Mouse (Mus musculus): ENCODE results near the gene Fez2. TPM values are rescaled to one million over a fixed set of nuclear protein-coding genes. Genes with fewer than 3 reads are reported as not detected.

The Fez2 gene
- total and polyA plus RNA-seq, 2 experiments: 18.2 to 28.9 TPM

DNA sequence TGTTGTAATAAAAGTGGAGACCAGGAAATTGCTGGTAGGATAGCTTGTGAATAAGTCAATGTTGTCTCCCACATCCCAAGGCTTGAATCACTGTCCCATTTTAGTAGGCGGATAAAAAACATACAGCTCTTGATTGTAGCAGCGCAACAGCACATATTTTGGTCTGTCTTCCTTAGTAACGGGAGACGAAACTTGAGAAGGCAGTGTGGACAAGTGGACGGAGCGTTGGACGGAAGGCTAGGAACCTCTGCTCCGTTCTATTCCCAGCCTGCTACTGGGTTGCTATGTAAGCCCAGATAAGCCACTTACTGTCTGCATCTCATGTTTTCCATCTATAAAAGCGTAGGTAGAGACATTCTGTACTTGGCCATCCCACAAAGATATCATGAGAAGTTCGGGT, 84.7 kb downstream of the Fez2 start:
- Histone ChIP-seq H3K27me3 (ENCODE audit: control insufficient read depth, insufficient read depth, low read length) (no peaks in the 10 kb centered on the region), H3K27ac (replicated peaks; ENCODE audit: insufficient read depth, low read depth, low read length) (no peak overlapping the region), H3K4me1 (ENCODE audit: control insufficient read depth, insufficient read depth, low read length) (peaks cover 2% of the 10 kb centered on the region; the same call in 1 of the 2 replicates), H3K36me3 (ENCODE audit: control insufficient read depth, insufficient read depth, low read length) (peaks cover 10% of the 10 kb centered on the region; the same call in 1 of the 2 replicates), H3K4me3 (ENCODE audit: insufficient read depth, low read depth, low read length) (no peak overlapping the region), H3K79me2 (ENCODE audit: control insufficient read depth, insufficient read depth, low read length) (no peaks in the 10 kb centered on the region; the same call in 1 of the 2 replicates), H3K9ac (ENCODE audit: low read depth, low read length) (no peak overlapping the region)
- no peak for TF ChIP-seq POLR2A (IDR thresholded peaks at IDR 0.05; ENCODE audit: extremely low read depth, insufficient read depth, low read length)
- DNase-seq (ENCODE audit: extremely low read depth, low read depth, low spot score): no peak
- WGBS: 95% methylated on average over 10 of the region's 10 CpGs

DNA sequence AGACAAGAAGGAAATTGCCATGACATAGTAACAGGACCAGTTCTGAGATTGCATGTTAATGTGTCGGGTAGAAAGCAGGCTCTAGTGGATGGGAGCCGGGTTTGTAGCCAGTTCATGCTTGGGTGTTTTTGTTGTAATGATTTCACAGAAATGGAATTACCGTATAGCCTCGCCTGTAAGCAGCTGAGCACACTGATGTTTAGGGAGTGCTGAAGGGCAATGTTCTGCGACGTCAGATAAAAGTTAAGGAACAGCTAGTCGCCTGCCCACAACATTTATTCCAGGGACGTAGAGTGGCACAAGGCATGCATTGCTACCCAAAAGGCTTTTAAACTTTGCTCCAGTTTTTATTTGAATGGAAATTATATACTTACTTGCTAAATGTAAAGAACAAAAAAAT, 86.5 kb downstream of the Fez2 start:
- WGBS: 96% methylated on average over 8 of the region's 8 CpGs
- H3K4me1 ChIP-seq (ENCODE audit: control insufficient read depth, insufficient read depth, low read length): peaks cover 2% of the 10 kb centered on the region; the same call in 1 of the 2 replicates
- no peaks in the 10 kb centered on the region for H3K27me3 ChIP-seq (ENCODE audit: control insufficient read depth, insufficient read depth, low read length)
- TF ChIP-seq POLR2A (IDR thresholded peaks at IDR 0.05; ENCODE audit: extremely low read depth, insufficient read depth, low read length): no peak
- no peak for TF ChIP-seq CTCF (IDR thresholded peaks at IDR 0.05; ENCODE audit: low read depth, low read length)
- no peak overlapping the region for H3K9ac ChIP-seq (ENCODE audit: low read depth, low read length)
- no peak overlapping the region for H3K4me3 ChIP-seq (ENCODE audit: insufficient read depth, low read depth, low read length)
- peaks cover 10% of the 10 kb centered on the region; the same call in 1 of the 2 replicates for H3K36me3 ChIP-seq (ENCODE audit: control insufficient read depth, insufficient read depth, low read length)
- no peak for DNase-seq (ENCODE audit: extremely low read depth, low read depth, low spot score)
- H3K27ac ChIP-seq (replicated peaks; ENCODE audit: insufficient read depth, low read depth, low read length): no peak overlapping the region
- H3K79me2 ChIP-seq (ENCODE audit: control insufficient read depth, insufficient read depth, low read length): no peaks in the 10 kb centered on the region; the same call in 1 of the 2 replicates

DNA sequence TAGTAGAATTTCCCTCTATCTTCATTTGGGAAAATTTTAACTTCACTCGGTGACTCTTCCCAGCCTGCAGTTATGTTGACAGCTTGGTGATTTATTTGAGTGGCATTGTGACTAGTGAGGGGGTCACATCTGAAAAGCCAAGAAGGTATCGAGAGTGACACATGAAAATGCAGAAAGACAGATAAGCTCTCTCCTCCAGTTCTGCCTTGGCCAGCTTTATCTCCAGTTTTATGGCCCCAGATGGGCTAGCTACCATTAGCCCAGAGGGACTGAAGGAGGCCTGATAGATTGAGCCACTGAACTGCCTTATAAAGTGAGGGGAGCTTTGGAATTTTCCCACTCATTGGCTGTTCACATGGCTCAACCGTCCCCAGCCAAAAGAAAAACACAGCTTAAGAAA, 89.7 kb downstream of the Fez2 start:
- no peak overlapping the region for H3K27ac ChIP-seq (replicated peaks; ENCODE audit: insufficient read depth, low read depth, low read length)
- H3K4me3 ChIP-seq (ENCODE audit: insufficient read depth, low read depth, low read length): no peak overlapping the region
- 83% methylated on average over 3 of the region's 3 CpGs for WGBS
- no peaks in the 10 kb centered on the region for H3K36me3 ChIP-seq (ENCODE audit: control insufficient read depth, insufficient read depth, low read length)
- H3K79me2 ChIP-seq (ENCODE audit: control insufficient read depth, insufficient read depth, low read length): no peaks in the 10 kb centered on the region; the same call in 1 of the 2 replicates
- TF ChIP-seq POLR2A (IDR thresholded peaks at IDR 0.05; ENCODE audit: extremely low read depth, insufficient read depth, low read length) (no peak), CTCF (IDR thresholded peaks at IDR 0.05; ENCODE audit: low read depth, low read length) (no peak)
- peaks cover 2% of the 10 kb centered on the region; the same call in 1 of the 2 replicates for H3K4me1 ChIP-seq (ENCODE audit: control insufficient read depth, insufficient read depth, low read length)
- DNase-seq (ENCODE audit: extremely low read depth, low read depth, low spot score): no peak
- no peak overlapping the region for H3K9ac ChIP-seq (ENCODE audit: low read depth, low read length)
- no peaks in the 10 kb centered on the region for H3K27me3 ChIP-seq (ENCODE audit: control insufficient read depth, insufficient read depth, low read length)

DNA sequence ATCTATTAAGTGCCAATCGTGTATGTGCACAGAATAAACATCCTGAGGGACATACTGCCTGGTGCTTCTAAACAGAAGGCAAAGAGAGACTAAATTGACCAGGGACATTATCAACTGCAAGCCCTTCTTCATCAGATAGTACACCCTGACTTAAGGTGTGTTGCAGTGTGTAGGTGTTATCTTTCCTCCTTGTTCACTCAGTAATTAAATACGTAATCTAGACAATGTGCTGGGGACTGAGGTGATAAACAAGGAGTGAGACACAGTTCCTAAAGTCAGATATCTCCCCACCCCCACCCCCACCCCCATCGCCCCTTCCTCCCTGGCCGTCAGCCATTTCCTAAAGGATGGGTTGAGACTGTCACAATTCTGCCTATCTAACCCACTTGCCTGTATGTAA, 90.8 kb downstream of the Fez2 start:
- no peak for TF ChIP-seq POLR2A (IDR thresholded peaks at IDR 0.05; ENCODE audit: extremely low read depth, insufficient read depth, low read length)
- TF ChIP-seq CTCF (IDR thresholded peaks at IDR 0.05; ENCODE audit: low read depth, low read length): no peak
- no peak for DNase-seq (ENCODE audit: extremely low read depth, low read depth, low spot score)
- H3K4me1 ChIP-seq (ENCODE audit: control insufficient read depth, insufficient read depth, low read length): peaks cover 8% of the 10 kb centered on the region
- H3K27ac ChIP-seq (replicated peaks; ENCODE audit: insufficient read depth, low read depth, low read length): no peak overlapping the region
- no peak overlapping the region for H3K4me3 ChIP-seq (ENCODE audit: insufficient read depth, low read depth, low read length)
- no peaks in the 10 kb centered on the region for H3K36me3 ChIP-seq (ENCODE audit: control insufficient read depth, insufficient read depth, low read length)
- no peaks in the 10 kb centered on the region for H3K27me3 ChIP-seq (ENCODE audit: control insufficient read depth, insufficient read depth, low read length)
- H3K79me2 ChIP-seq (ENCODE audit: control insufficient read depth, insufficient read depth, low read length): no peaks in the 10 kb centered on the region; the same call in 1 of the 2 replicates
- WGBS: 75% methylated on average over 4 of the region's 4 CpGs
- no peak overlapping the region for H3K9ac ChIP-seq (ENCODE audit: low read depth, low read length)

GRCm38 (mm10) chr17:78326381-78326780, 91.6 kb downstream of the Fez2 start:
- Histone ChIP-seq H3K27ac (replicated peaks; ENCODE audit: insufficient read depth, low read depth, low read length) (peak overlapping the region; percentile 54), H3K4me1 (ENCODE audit: control insufficient read depth, insufficient read depth, low read length) (peaks cover 11% of the 10 kb centered on the region)

GRCm38 (mm10) chr17:78325761-78326332, 92.1 kb downstream of the Fez2 start:
- Histone ChIP-seq H3K4me3 (ENCODE audit: insufficient read depth, low read depth, low read length) (no peak overlapping the region), H3K36me3 (ENCODE audit: control insufficient read depth, insufficient read depth, low read length) (no peaks in the 10 kb centered on the region), H3K27ac (replicated peaks; ENCODE audit: insufficient read depth, low read depth, low read length) (peak overlapping the region; percentile 54), H3K27me3 (ENCODE audit: control insufficient read depth, insufficient read depth, low read length) (no peaks in the 10 kb centered on the region), H3K9ac (ENCODE audit: low read depth, low read length) (no peak overlapping the region), H3K4me1 (ENCODE audit: control insufficient read depth, insufficient read depth, low read length) (peaks cover 11% of the 10 kb centered on the region), H3K79me2 (ENCODE audit: control insufficient read depth, insufficient read depth, low read length) (no peaks in the 10 kb centered on the region; the same call in 1 of the 2 replicates)
- no peak for DNase-seq (ENCODE audit: extremely low read depth, low read depth, low spot score)
- no peak for TF ChIP-seq CTCF (IDR thresholded peaks at IDR 0.05; ENCODE audit: low read depth, low read length)
- TF ChIP-seq POLR2A (IDR thresholded peaks at IDR 0.05; ENCODE audit: extremely low read depth, insufficient read depth, low read length): no peak
- WGBS: 90% methylated on average over 7 of the region's 7 CpGs

More at GRCm38 (mm10) chr17:78326381-78326780, 91.6 kb downstream of the Fez2 start:
- no peaks in the 10 kb centered on the region; the same call in 1 of the 2 replicates for H3K79me2 ChIP-seq (ENCODE audit: control insufficient read depth, insufficient read depth, low read length)
- DNase-seq (ENCODE audit: extremely low read depth, low read depth, low spot score): no peak
- H3K27me3 ChIP-seq (ENCODE audit: control insufficient read depth, insufficient read depth, low read length): no peaks in the 10 kb centered on the region
- H3K9ac ChIP-seq (ENCODE audit: low read depth, low read length): no peak overlapping the region
- H3K36me3 ChIP-seq (ENCODE audit: control insufficient read depth, insufficient read depth, low read length): no peaks in the 10 kb centered on the region
- H3K4me3 ChIP-seq (ENCODE audit: insufficient read depth, low read depth, low read length): no peak overlapping the region
- WGBS: 66% methylated on average over 2 of the region's 2 CpGs
- TF ChIP-seq CTCF (IDR thresholded peaks at IDR 0.05; ENCODE audit: low read depth, low read length): no peak
- TF ChIP-seq POLR2A (IDR thresholded peaks at IDR 0.05; ENCODE audit: extremely low read depth, insufficient read depth, low read length): no peak

All from liver, adult 2 months (tissue).